In the genomic region with DNA sequence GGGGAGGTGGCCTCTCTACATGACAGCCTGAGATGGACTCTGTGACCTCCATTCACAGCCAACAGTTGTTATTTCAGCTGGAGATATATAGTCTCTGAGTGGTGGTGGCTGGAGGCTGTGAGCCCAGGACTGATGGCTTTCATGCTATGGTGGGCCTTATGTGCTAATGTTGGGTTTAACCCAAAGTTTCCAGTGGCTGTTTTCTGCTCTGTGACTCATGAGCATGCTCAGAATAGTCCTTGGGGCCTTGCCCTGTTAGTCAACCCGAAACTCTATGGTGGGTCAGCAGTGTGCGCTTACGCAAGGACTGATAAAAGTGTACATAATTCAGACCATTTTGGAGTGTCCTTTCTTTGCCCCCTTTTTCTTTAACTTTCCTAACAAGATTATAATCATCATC, we compare ENCODE assay signal across 23 mouse cellular contexts. TPM values are rescaled to one million over a fixed set of nuclear protein-coding genes. Genes with fewer than 3 reads are reported as not detected.
DNase-seq lines count a peak whose midpoint lies in the region; ATAC-seq lines count a peak whose summit lies in the region.
"Had no signal": no experiment of that assay in that cellular context is flagged by ENCODE, and none has a peak within 500 bp of the region (broad histone marks: within the 10 kb centered on the region; RNA-seq: fewer than 3 reads in every experiment).

No protein-coding gene starts in this region.

- H3K27ac ChIP-seq in forebrain, embryonic 10.5 days, result peak overlapping the region; percentile 25; the same call in 1 of the 2 replicates
- no peak overlapping the region for H3K27ac ChIP-seq in forebrain, embryonic 15.5 days (replicated peaks)
- no peak overlapping the region for H3K27ac ChIP-seq in midbrain, embryonic 16.5 days (ENCODE audit: low read length)
- H3K27ac ChIP-seq: embryonic facial prominence, embryonic 13.5 days; heart, embryonic 15.5 days; midbrain, embryonic 10.5 days; stomach, postnatal 0 days had no signal

- H3K36me3 ChIP-seq in forebrain, embryonic 10.5 days (replicated peaks), result peaks cover 4% of the 10 kb centered on the region; the same call in 1 of the 2 replicates
- no peaks in the 10 kb centered on the region for H3K36me3 ChIP-seq in forebrain, embryonic 15.5 days
- no peaks in the 10 kb centered on the region for H3K36me3 ChIP-seq in midbrain, embryonic 16.5 days (ENCODE audit: control insufficient read depth, insufficient read depth, low read length)
- H3K36me3 ChIP-seq: embryonic facial prominence, embryonic 13.5 days; heart, embryonic 15.5 days; midbrain, embryonic 10.5 days had no signal

- H3K9me3 ChIP-seq in forebrain, embryonic 10.5 days, result no peaks in the 10 kb centered on the region
- no peaks in the 10 kb centered on the region for H3K9me3 ChIP-seq in forebrain, embryonic 15.5 days
- H3K9me3 ChIP-seq in midbrain, embryonic 16.5 days (replicated peaks; ENCODE audit: control insufficient read depth, low read length, poor library complexity, severe bottlenecking), result no peaks in the 10 kb centered on the region
- H3K9me3 ChIP-seq: embryonic facial prominence, embryonic 13.5 days; heart, embryonic 15.5 days; midbrain, embryonic 10.5 days had no signal

- H3K4me1 ChIP-seq in forebrain, embryonic 10.5 days, result peaks cover 59% of the 10 kb centered on the region
- peaks cover 27% of the 10 kb centered on the region for H3K4me1 ChIP-seq in forebrain, embryonic 15.5 days
- H3K4me1 ChIP-seq in midbrain, embryonic 16.5 days (ENCODE audit: control insufficient read depth, insufficient read depth, low read length), result peaks cover 5% of the 10 kb centered on the region

- no peaks in the 10 kb centered on the region for H3K27me3 ChIP-seq in forebrain, embryonic 10.5 days (ENCODE audit: poor library complexity, severe bottlenecking)
- H3K27me3 ChIP-seq in forebrain, embryonic 15.5 days, result no peaks in the 10 kb centered on the region
- no peaks in the 10 kb centered on the region for H3K27me3 ChIP-seq in midbrain, embryonic 16.5 days (ENCODE audit: control insufficient read depth, insufficient read depth, low read depth, low read length)
- H3K27me3 ChIP-seq: embryonic facial prominence, embryonic 13.5 days; heart, embryonic 15.5 days had no signal

- 93% methylated on average over 3 of the region's 3 CpGs for WGBS in forebrain, embryonic 10.5 days
- 92% methylated on average over 3 of the region's 3 CpGs for WGBS in forebrain, embryonic 15.5 days
- WGBS in midbrain, embryonic 16.5 days, result 94% methylated on average over 3 of the region's 3 CpGs

- H3K4me3 ChIP-seq in forebrain, embryonic 10.5 days, result no peak overlapping the region
- no peak overlapping the region for H3K4me3 ChIP-seq in forebrain, embryonic 15.5 days
- H3K4me3 ChIP-seq in midbrain, embryonic 16.5 days (ENCODE audit: low read depth, low read length), result no peak overlapping the region
- H3K4me3 ChIP-seq: embryonic facial prominence, embryonic 13.5 days; heart, embryonic 15.5 days; midbrain, embryonic 10.5 days had no signal

- H3K4me2 ChIP-seq in forebrain, embryonic 15.5 days (replicated peaks), result no peak overlapping the region
- no peak overlapping the region for H3K4me2 ChIP-seq in midbrain, embryonic 16.5 days (ENCODE audit: low read length)
- H3K4me2 ChIP-seq: embryonic facial prominence, embryonic 13.5 days; heart, embryonic 15.5 days had no signal

- DNase-seq in forebrain, embryonic 10.5 days (ENCODE audit: extremely low spot score, low spot score), result no peak
- DNase-seq in 3T3-L1 (ENCODE audit: low read depth, low spot score) (peak; percentile 55), A20 (ENCODE audit: low read depth, low spot score) (peak; percentile 85)
- DNase-seq in testis, postnatal 14 days (ENCODE audit: low spot score), result no peak
- DNase-seq: adrenal gland, postnatal 25 days; cerebellum, adult 2 months; cerebellum, postnatal 36 days; gastrocnemius, postnatal 25 days; heart, postnatal 4 days; kidney, adult 11 months; kidney, postnatal 10 days; lung, adult 18-20 months; retina, postnatal 1 day; right cerebral cortex, postnatal 4 days had no signal

- H3K9ac ChIP-seq in forebrain, embryonic 15.5 days (replicated peaks), result no peak overlapping the region
- no peak overlapping the region for H3K9ac ChIP-seq in midbrain, embryonic 16.5 days (ENCODE audit: low read depth, low read length)
- H3K9ac ChIP-seq: embryonic facial prominence, embryonic 13.5 days; heart, embryonic 15.5 days had no signal

- no peak for ATAC-seq in forebrain, embryonic 15.5 days (replicated peaks)
- peak; percentile 70 for ATAC-seq in granulocyte monocyte progenitor cell, adult 5-6 weeks (replicated peaks; ENCODE audit: poor library complexity, severe bottlenecking)
- ATAC-seq in midbrain, embryonic 16.5 days, result no peak
- ATAC-seq: forebrain, embryonic 16.5 days; hindbrain, embryonic 16.5 days had no signal

RNA-seq across cellular contexts. Expression of a gene that starts 40.1 kb away (rescaled TPM):
- polyA plus RNA-seq in forebrain, embryonic 10.5 days (2016; fragmentation: Nextera tagmentation; extraction: Ambion mirVana), result 22.9 and 24.2 TPM in 2 replicates
- polyA plus RNA-seq in forebrain, embryonic 15.5 days (2015; fragmentation: Nextera tagmentation; extraction: Ambion mirVana), result 8.6 and 9.6 TPM in 2 replicates
- 26.3 and 30.2 TPM in 2 replicates for total RNA-seq in granulocyte monocyte progenitor cell, adult 5-6 weeks (2014; fragmentation: Nextera tagmentation)
- total RNA-seq in granulocyte monocyte progenitor cell, adult 5-6 weeks (2017), result 18.7 and 20.8 TPM in 2 replicates
- 7.0 and 12.4 TPM in 2 replicates for polyA plus RNA-seq in midbrain, embryonic 16.5 days (2015; fragmentation: Nextera tagmentation; extraction: Ambion mirVana)

Comparison
In these comparisons a context has a peak if more than half of its experiments do, and no peak if none do; other contexts are left out.
1. DNase-seq: peak in 3T3-L1 (single experiment) and A20 (single experiment); none in forebrain, embryonic 10.5 days (single experiment) and testis, postnatal 14 days (single experiment).